Mouse (Mus musculus): ENCODE results near the gene Ssty1.
"Not testable (repeated sequence)": the region's sequence is repeated elsewhere in the genome, so short reads cannot be mapped to it uniquely, and the experiment has no call there.

The Ssty1 gene

DNA sequence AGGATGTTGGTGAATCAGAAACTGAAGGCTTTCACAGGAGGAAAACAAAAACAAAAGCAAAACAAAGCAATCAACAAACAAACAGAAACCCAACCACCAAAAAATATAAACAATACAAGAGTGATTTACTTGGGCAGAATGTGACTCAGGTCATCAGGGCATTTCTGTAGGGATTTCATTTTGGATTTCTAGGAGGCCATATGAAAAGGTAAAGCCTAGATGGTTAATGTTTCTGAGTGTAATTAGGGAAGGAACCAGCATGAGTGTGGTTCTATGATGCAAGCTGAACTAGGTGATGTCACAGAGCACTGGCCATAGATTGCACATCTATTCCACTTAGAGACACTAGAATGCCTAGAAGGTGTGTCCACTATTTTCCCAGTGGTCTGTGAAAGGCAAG lies at the start of gene Ssty1:
Gene Ssty1, plus strand, starts transcription at position 301 of the 400 bp plus-strand sequence.
- not testable (repeated sequence) for DNase-seq (ENCODE audit: low read depth, low spot score)

DNA sequence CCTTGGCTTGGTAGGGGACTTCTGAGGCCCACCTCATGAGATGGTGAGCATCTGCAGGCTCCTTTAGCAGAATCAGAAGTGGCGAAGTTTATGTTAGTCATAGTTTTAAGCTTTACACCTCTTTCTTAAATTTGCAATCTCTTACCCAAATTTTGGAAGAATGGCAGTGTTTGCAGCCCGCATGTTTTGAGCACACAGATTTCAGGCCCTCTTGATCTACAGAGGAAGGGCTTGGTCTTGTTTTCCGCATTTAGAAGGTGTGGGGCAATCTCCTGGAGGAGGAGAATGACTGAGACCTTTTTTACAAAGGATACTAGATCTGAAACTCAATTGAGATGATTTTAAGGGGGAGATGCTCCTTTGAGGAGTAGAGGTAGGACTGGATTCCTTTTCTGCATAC lies 27.2 kb upstream of the Ssty1 start, which contains the start of gene Gm21764:
Gene Gm21764, minus strand, starts transcription at position 101 of the 400 bp plus-strand sequence.
- DNase-seq (ENCODE audit: low read depth, low spot score) = not testable (repeated sequence)

Measured in mesoderm, embryonic 11.5 days (tissue).